Mouse (Mus musculus) cerebellum, adult 2 months (tissue): ENCODE results near the gene 1700129C05Rik.

Experiments
- CTCF ChIP-seq: fragments of 200-500 bp; IDR thresholded peaks from 2 replicates; pipeline ENCODE4 v1.5.1; 2011; ENCODE audit warnings: low read depth, mild to moderate bottlenecking, control low read depth, low read length, moderate library complexity, borderline replicate concordance; ENCODE audit not compliant: insufficient read depth
- POLR2A ChIP-seq: fragments of 200-500 bp; IDR thresholded peaks from 2 replicates; pipeline ENCODE4 v1.6.1; 2011; ENCODE audit warnings: low read length, control low read depth, borderline replicate concordance; ENCODE audit not compliant: insufficient read depth

DNA sequence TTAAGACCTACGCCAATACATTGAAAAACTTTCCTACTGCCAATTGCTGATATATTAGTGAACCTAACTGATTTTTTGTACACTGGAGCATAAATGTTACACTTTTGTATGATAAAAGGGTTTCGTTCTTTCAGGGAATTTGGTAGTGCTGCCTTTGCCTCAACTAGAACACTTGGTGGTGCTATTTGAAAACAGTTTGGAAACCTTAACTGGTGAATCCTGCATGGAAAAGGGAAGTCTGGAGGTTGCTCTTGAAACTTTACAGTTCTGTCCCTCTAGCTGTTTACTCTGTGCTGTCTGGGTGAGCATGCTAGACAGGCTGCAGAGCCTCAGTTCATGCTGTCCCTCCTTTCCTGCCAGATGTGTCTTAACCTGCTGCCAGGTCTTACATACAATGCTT is 12.9 kb upstream of the 1700129C05Rik start:
- TF ChIP-seq CTCF: peak; percentile 33; the same call in 1 of the 2 replicates
- no peak for TF ChIP-seq POLR2A
